In the genomic region with DNA sequence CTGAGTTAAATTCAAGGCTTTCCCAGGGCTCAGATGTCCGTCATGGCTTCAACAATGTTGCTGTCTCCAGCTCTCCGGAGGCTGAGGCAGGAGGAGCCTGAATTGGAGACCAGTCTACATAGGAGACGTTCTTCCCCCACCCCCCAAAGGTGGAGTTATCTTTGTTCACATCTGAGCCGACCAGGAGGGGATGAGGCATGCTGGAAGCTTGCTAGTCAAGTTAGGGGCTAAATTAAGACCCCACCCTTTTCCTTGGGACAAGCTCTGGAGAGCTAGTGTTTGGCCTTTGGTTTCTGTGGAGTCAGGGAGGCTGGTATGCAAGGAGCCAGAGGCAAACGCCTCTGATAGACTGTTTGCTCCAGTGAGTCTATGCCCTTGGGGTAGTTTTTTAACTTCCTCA, we compare ENCODE assay signal across 35 mouse cellular contexts. TPM values are rescaled to one million over a fixed set of nuclear protein-coding genes. Genes with fewer than 3 reads are reported as not detected.
DNase-seq lines count a peak whose midpoint lies in the region; ATAC-seq and TF ChIP-seq lines count a peak whose summit lies in the region.
"Had no signal": no experiment of that assay in that cellular context is flagged by ENCODE, and none has a peak within 500 bp of the region (broad histone marks: within the 10 kb centered on the region; RNA-seq: fewer than 3 reads in every experiment).

No protein-coding gene starts in this region.

- no peak overlapping the region for H3K4me3 ChIP-seq in kidney, embryonic 15.5 days (replicated peaks)
- no peak overlapping the region for H3K4me3 ChIP-seq in kidney, adult 2 months (ENCODE audit: insufficient read depth, low read depth, low read length)
- peak overlapping the region; percentile 5; the same call in 1 of the 2 replicates for H3K4me3 ChIP-seq in ES-Bruce4 (ENCODE audit: low read depth, low read length)
- no peak overlapping the region for H3K4me3 ChIP-seq in limb, embryonic 14.5 days (replicated peaks; ENCODE audit: low read length)
- no peak overlapping the region for H3K4me3 ChIP-seq in midbrain, embryonic 15.5 days
- H3K4me3 ChIP-seq: heart, embryonic 10.5 days; heart, embryonic 15.5 days; left cerebral cortex, adult 2 months; liver, embryonic 15.5 days; neural tube, embryonic 12.5 days had no signal

- no peaks in the 10 kb centered on the region for H3K27me3 ChIP-seq in kidney, embryonic 15.5 days
- no peaks in the 10 kb centered on the region for H3K27me3 ChIP-seq in kidney, adult 2 months (replicated peaks; ENCODE audit: control insufficient read depth, insufficient read depth, low read length)
- no peaks in the 10 kb centered on the region for H3K27me3 ChIP-seq in ES-Bruce4 (ENCODE audit: control insufficient read depth, insufficient read depth, low read length, poor library complexity, severe bottlenecking)
- no peaks in the 10 kb centered on the region for H3K27me3 ChIP-seq in limb, embryonic 14.5 days (ENCODE audit: control insufficient read depth, insufficient read depth, low read length)
- H3K27me3 ChIP-seq in midbrain, embryonic 15.5 days (replicated peaks): no peaks in the 10 kb centered on the region
- H3K27me3 ChIP-seq: heart, embryonic 15.5 days; liver, embryonic 15.5 days; neural tube, embryonic 12.5 days; Patski had no signal

- no peak overlapping the region for H3K9ac ChIP-seq in kidney, embryonic 15.5 days
- H3K9ac ChIP-seq in ES-Bruce4 (ENCODE audit: low read depth, poor library complexity, severe bottlenecking): no peak overlapping the region
- peak overlapping the region; percentile 12; the same call in 1 of the 2 replicates for H3K9ac ChIP-seq in limb, embryonic 14.5 days (ENCODE audit: low read depth, low read length, severe bottlenecking)
- no peak overlapping the region for H3K9ac ChIP-seq in midbrain, embryonic 15.5 days
- H3K9ac ChIP-seq: heart, embryonic 15.5 days; liver, embryonic 15.5 days; lung, embryonic 14.5 days; neural tube, embryonic 12.5 days had no signal

- H3K4me2 ChIP-seq in kidney, embryonic 15.5 days: no peak overlapping the region
- H3K4me2 ChIP-seq in limb, embryonic 14.5 days (replicated peaks; ENCODE audit: low read depth, low read length, severe bottlenecking): no peak overlapping the region
- no peak overlapping the region for H3K4me2 ChIP-seq in midbrain, embryonic 15.5 days
- H3K4me2 ChIP-seq: heart, embryonic 15.5 days; liver, embryonic 15.5 days; lung, embryonic 14.5 days; neural tube, embryonic 12.5 days had no signal

- no peak for DNase-seq in kidney, adult 2 months
- peak; percentile 30 for DNase-seq in 3T3-L1 (ENCODE audit: low read depth, low spot score)
- no peak for DNase-seq in limb, embryonic 14.5 days (ENCODE audit: low spot score)
- no peak for DNase-seq in heart, adult 18-20 months
- DNase-seq: adrenal gland, postnatal 36 days; B cell, adult 2 months; cerebellum, adult 2 months; cerebellum, postnatal 25 days; gastrocnemius, postnatal 14 days; kidney, adult 11 months; kidney, postnatal 4 days; liver; lung, embryonic 14.5 days; lung, postnatal 14 days; thymus, postnatal 14 days had no signal

- 65% methylated on average over 5 of the region's 5 CpGs for WGBS in kidney, embryonic 15.5 days
- 55% methylated on average over 5 of the region's 5 CpGs for WGBS in kidney, adult 2 months
- 66% methylated on average over 5 of the region's 5 CpGs for WGBS in limb, embryonic 14.5 days
- WGBS in midbrain, embryonic 15.5 days: 80% methylated on average over 5 of the region's 5 CpGs

- no peak for TF ChIP-seq CTCF in kidney, adult 2 months (conservative IDR thresholded peaks at IDR 0.05; ENCODE audit: insufficient read depth, insufficient read length, low read depth, low read length)
- TF ChIP-seq CTCF in ES-Bruce4 (IDR thresholded peaks at IDR 0.05; ENCODE audit: low read depth, low read length): no peak

- H3K27ac ChIP-seq in kidney, embryonic 15.5 days: 0 out of 2 replicates have a peak overlapping the region, but pooled peaks have one; percentile 6
- no peak overlapping the region for H3K27ac ChIP-seq in kidney, adult 2 months (ENCODE audit: insufficient read depth, low read depth, low read length)
- H3K27ac ChIP-seq in ES-Bruce4 (ENCODE audit: insufficient read depth, low read length): peak overlapping the region; percentile 62
- no peak overlapping the region for H3K27ac ChIP-seq in limb, embryonic 14.5 days (replicated peaks; ENCODE audit: low read depth, low read length)
- no peak overlapping the region for H3K27ac ChIP-seq in midbrain, embryonic 15.5 days
- H3K27ac ChIP-seq: heart, embryonic 10.5 days; heart, embryonic 15.5 days; left cerebral cortex, adult 2 months; liver, embryonic 15.5 days; neural tube, embryonic 12.5 days had no signal

- TF ChIP-seq POLR2A in kidney, adult 2 months (IDR thresholded peaks at IDR 0.05; ENCODE audit: low read depth, low read length): no peak
- no peak for TF ChIP-seq POLR2A in ES-Bruce4 (IDR thresholded peaks at IDR 0.05; ENCODE audit: insufficient read depth, low read length)
- TF ChIP-seq POLR2A in limb, embryonic 14.5 days (IDR thresholded peaks at IDR 0.05; ENCODE audit: borderline replicate concordance, extremely low read depth, insufficient read depth, insufficient read length): no peak

- peaks cover 100% of the 10 kb centered on the region for H3K36me3 ChIP-seq in kidney, embryonic 15.5 days
- H3K36me3 ChIP-seq in kidney, adult 2 months (ENCODE audit: control insufficient read depth, insufficient read depth, low read length): peaks cover 1% of the 10 kb centered on the region; the same call in 1 of the 2 replicates
- H3K36me3 ChIP-seq in ES-Bruce4 (ENCODE audit: control insufficient read depth, insufficient read depth, low read length, poor library complexity, severe bottlenecking): peaks cover 35% of the 10 kb centered on the region
- H3K36me3 ChIP-seq in limb, embryonic 14.5 days (ENCODE audit: control insufficient read depth, insufficient read depth, low read length): peaks cover 100% of the 10 kb centered on the region
- peaks cover 57% of the 10 kb centered on the region for H3K36me3 ChIP-seq in midbrain, embryonic 15.5 days (replicated peaks)

- H3K9me3 ChIP-seq in kidney, embryonic 15.5 days (replicated peaks): no peaks in the 10 kb centered on the region
- no peaks in the 10 kb centered on the region for H3K9me3 ChIP-seq in ES-Bruce4 (replicated peaks; ENCODE audit: control insufficient read depth, insufficient read depth, low read length, poor library complexity, severe bottlenecking)
- no peaks in the 10 kb centered on the region for H3K9me3 ChIP-seq in limb, embryonic 14.5 days (ENCODE audit: control insufficient read depth, low read length)
- H3K9me3 ChIP-seq in midbrain, embryonic 15.5 days: no peaks in the 10 kb centered on the region
- H3K9me3 ChIP-seq: heart, embryonic 10.5 days; heart, embryonic 15.5 days; liver, embryonic 15.5 days; neural tube, embryonic 12.5 days had no signal

- H3K4me1 ChIP-seq in kidney, embryonic 15.5 days: peaks cover 29% of the 10 kb centered on the region
- H3K4me1 ChIP-seq in kidney, adult 2 months (ENCODE audit: control insufficient read depth, insufficient read depth, low read length): no peaks in the 10 kb centered on the region
- H3K4me1 ChIP-seq in ES-Bruce4 (ENCODE audit: control insufficient read depth, insufficient read depth, low read length): peaks cover 5% of the 10 kb centered on the region
- H3K4me1 ChIP-seq in limb, embryonic 14.5 days (ENCODE audit: control insufficient read depth, insufficient read depth, low read length): no peaks in the 10 kb centered on the region
- H3K4me1 ChIP-seq in midbrain, embryonic 15.5 days: peaks cover 28% of the 10 kb centered on the region
- H3K4me1 ChIP-seq: heart, embryonic 15.5 days; liver, embryonic 15.5 days had no signal

- no peak for ATAC-seq in kidney, embryonic 15.5 days (replicated peaks; ENCODE audit: low FRiP score)
- ATAC-seq in limb, embryonic 14.5 days (ENCODE audit: low FRiP score, low read depth): no peak
- no peak for ATAC-seq in midbrain, embryonic 15.5 days (replicated peaks)
- ATAC-seq: forebrain, embryonic 14.5 days; inflammation-experienced regulatory T-cells, adult 6 months; midbrain, embryonic 16.5 days; Patski had no signal

- 0 out of 2 replicates have a peak, but pooled peaks have one; percentile 56 for TF ChIP-seq EP300 in ES-Bruce4 (IDR thresholded peaks at IDR 0.05; ENCODE audit: insufficient read depth, low read depth, low read length)

RNA-seq across cellular contexts. Expression of gene Fbxl19, which starts 8.8 kb away (rescaled TPM):
- 5.6 and 6.8 TPM in 2 replicates for polyA plus RNA-seq in kidney, embryonic 15.5 days (2015; fragmentation: Nextera tagmentation; extraction: Ambion mirVana)
- 14.6 and 20.8 TPM in 2 replicates for polyA plus RNA-seq in kidney, adult 2 months (2012; rRNA removed)
- 55.1 and 58.3 TPM in 2 replicates for polyA plus RNA-seq in ES-Bruce4 (2011; ENCODE audit: insufficient read depth, insufficient read length, low read depth, missing spikeins)
- 64.5 and 81.3 TPM in 2 replicates for polyA plus RNA-seq in limb, embryonic 14.5 days (2012; rRNA removed)
- 4.4 and 6.8 TPM in 2 replicates for polyA plus RNA-seq in limb, embryonic 14.5 days (2014; fragmentation: Nextera tagmentation; extraction: Ambion mirVana)
- 1 to 10 TPM; 3.3 to 4.0 TPM for total RNA-seq in heart, adult 18-20 months (2021)
- polyA plus RNA-seq in midbrain, embryonic 15.5 days (2015; fragmentation: Nextera tagmentation; extraction: Ambion mirVana): 10.8 and 12.1 TPM in 2 replicates

RNA-seq across cellular contexts. Expression of gene Orai3, which starts 16.5 kb away (rescaled TPM):
- 25.1 and 26.7 TPM in 2 replicates for polyA plus RNA-seq in kidney, embryonic 15.5 days (2015; fragmentation: Nextera tagmentation; extraction: Ambion mirVana)
- 28.2 and 34.6 TPM in 2 replicates for polyA plus RNA-seq in kidney, adult 2 months (2012; rRNA removed)
- polyA plus RNA-seq in ES-Bruce4 (2011; ENCODE audit: insufficient read depth, insufficient read length, low read depth, missing spikeins): 20.2 and 23.2 TPM in 2 replicates
- 22.8 and 29.6 TPM in 2 replicates for polyA plus RNA-seq in limb, embryonic 14.5 days (2012; rRNA removed)
- polyA plus RNA-seq in limb, embryonic 14.5 days (2014; fragmentation: Nextera tagmentation; extraction: Ambion mirVana): 10.5 and 11.6 TPM in 2 replicates
- total RNA-seq in heart, adult 18-20 months (2021): 10 to 100 TPM; 20.5 to 26.4 TPM
- 8.1 and 9.8 TPM in 2 replicates for polyA plus RNA-seq in midbrain, embryonic 15.5 days (2015; fragmentation: Nextera tagmentation; extraction: Ambion mirVana)

RNA-seq across cellular contexts. Expression of gene Ctf2, which starts 21.2 kb away (rescaled TPM):
- polyA plus RNA-seq in kidney, embryonic 15.5 days (2015; fragmentation: Nextera tagmentation; extraction: Ambion mirVana): 0.31 and 0.33 TPM in 2 replicates
- not detected in 2 replicates for polyA plus RNA-seq in kidney, adult 2 months (2012; rRNA removed)
- not detected in 2 replicates for polyA plus RNA-seq in ES-Bruce4 (2011; ENCODE audit: insufficient read depth, insufficient read length, low read depth, missing spikeins)
- 0.03 TPM in 1 of 2 replicates, not detected in the other for polyA plus RNA-seq in limb, embryonic 14.5 days (2012; rRNA removed)
- 0.22 and 0.34 TPM in 2 replicates for polyA plus RNA-seq in limb, embryonic 14.5 days (2014; fragmentation: Nextera tagmentation; extraction: Ambion mirVana)
- not detected for total RNA-seq in heart, adult 18-20 months (2021)
- polyA plus RNA-seq in midbrain, embryonic 15.5 days (2015; fragmentation: Nextera tagmentation; extraction: Ambion mirVana): 0.12 and 0.15 TPM in 2 replicates
- total RNA-seq: adrenal gland, adult 18-20 months; adrenal gland, postnatal 36 days; gastrocnemius, postnatal 14 days; heart, postnatal 25 days; layer of hippocampus, postnatal 10 days; left cerebral cortex, adult 2 months; left cerebral cortex, postnatal 25 days had no signal
- polyA plus RNA-seq: cerebellum, adult 2 months; inflammation-experienced regulatory T-cells, adult 6 months; lung, embryonic 14.5 days; urinary bladder, adult 2 months had no signal

RNA-seq across cellular contexts. Expression of gene Setd1a, which starts 23.3 kb away (rescaled TPM):
- polyA plus RNA-seq in kidney, embryonic 15.5 days (2015; fragmentation: Nextera tagmentation; extraction: Ambion mirVana): 23.2 and 25.9 TPM in 2 replicates
- 8.8 and 10.9 TPM in 2 replicates for polyA plus RNA-seq in kidney, adult 2 months (2012; rRNA removed)
- polyA plus RNA-seq in ES-Bruce4 (2011; ENCODE audit: insufficient read depth, insufficient read length, low read depth, missing spikeins): 49.1 and 51.7 TPM in 2 replicates
- polyA plus RNA-seq in limb, embryonic 14.5 days (2012; rRNA removed): 29.7 and 31.8 TPM in 2 replicates
- 27.3 and 32.0 TPM in 2 replicates for polyA plus RNA-seq in limb, embryonic 14.5 days (2014; fragmentation: Nextera tagmentation; extraction: Ambion mirVana)
- 10 to 100 TPM; 15.8 to 19.5 TPM for total RNA-seq in heart, adult 18-20 months (2021)
- polyA plus RNA-seq in midbrain, embryonic 15.5 days (2015; fragmentation: Nextera tagmentation; extraction: Ambion mirVana): 21.5 and 21.6 TPM in 2 replicates

RNA-seq across cellular contexts. Expression of gene Gm49388, which starts 32.2 kb away (rescaled TPM):
- not detected in 2 replicates for polyA plus RNA-seq in kidney, embryonic 15.5 days (2015; fragmentation: Nextera tagmentation; extraction: Ambion mirVana)
- polyA plus RNA-seq in kidney, adult 2 months (2012; rRNA removed): not detected in 2 replicates
- not detected in 2 replicates for polyA plus RNA-seq in ES-Bruce4 (2011; ENCODE audit: insufficient read depth, insufficient read length, low read depth, missing spikeins)
- polyA plus RNA-seq in limb, embryonic 14.5 days (2012; rRNA removed): 0.44 and 0.61 TPM in 2 replicates
- polyA plus RNA-seq in limb, embryonic 14.5 days (2014; fragmentation: Nextera tagmentation; extraction: Ambion mirVana): not detected in 2 replicates
- total RNA-seq in heart, adult 18-20 months (2021): 1 to 10 TPM; 2.5 to 2.6 TPM
- polyA plus RNA-seq in midbrain, embryonic 15.5 days (2015; fragmentation: Nextera tagmentation; extraction: Ambion mirVana): not detected in 2 replicates
- polyA plus RNA-seq: embryonic facial prominence, embryonic 11.5 days; forebrain, embryonic 14.5 days; heart, embryonic 10.5 days; heart, embryonic 15.5 days; hindbrain, embryonic 11.5 days; inflammation-experienced regulatory T-cells, adult 6 months; kidney, embryonic 16.5 days; liver, embryonic 15.5 days; midbrain, embryonic 16.5 days; neural tube, embryonic 12.5 days had no signal

Comparison
In these comparisons a context has a peak if more than half of its experiments do, and no peak if none do; other contexts are left out.
1. H3K27ac ChIP-seq: peak in kidney, embryonic 15.5 days (single experiment) and ES-Bruce4 (single experiment); none in kidney, adult 2 months (single experiment), limb, embryonic 14.5 days (single experiment) and midbrain, embryonic 15.5 days (single experiment).